12 mouse cellular contexts compared by ENCODE assay signal in the genomic region with DNA sequence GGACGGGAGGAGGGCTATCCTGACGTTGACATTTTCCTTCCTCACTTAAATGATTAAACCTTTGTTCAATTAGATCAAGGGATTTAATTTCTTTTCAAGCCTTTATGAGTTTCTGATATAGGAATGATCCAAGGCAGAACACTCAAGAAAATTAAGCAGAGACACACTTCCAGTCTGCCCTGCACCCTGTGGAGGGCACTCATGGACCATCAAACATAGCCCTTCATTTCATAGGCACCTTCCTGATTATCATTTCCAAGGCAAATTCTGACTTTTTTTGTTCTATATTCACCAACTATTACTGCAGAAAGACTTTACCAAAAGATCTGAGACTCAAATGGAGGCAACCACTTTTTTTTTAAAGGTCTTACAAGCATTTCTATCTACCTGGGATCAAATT.
DNase-seq lines count a peak whose midpoint lies in the region; ATAC-seq and TF ChIP-seq lines count a peak whose summit lies in the region.
"Had no signal": no experiment of that assay in that cellular context is flagged by ENCODE, and none has a peak within 500 bp of the region (broad histone marks: within the 10 kb centered on the region; RNA-seq: fewer than 3 reads in every experiment).

No protein-coding gene starts in this region.

- no peaks in the 10 kb centered on the region for H3K36me3 ChIP-seq in intestine, postnatal 0 days (ENCODE audit: control insufficient read depth, insufficient read depth)
- no peaks in the 10 kb centered on the region for H3K36me3 ChIP-seq in intestine, embryonic 16.5 days (ENCODE audit: control insufficient read depth, insufficient read depth, low read length)
- H3K36me3 ChIP-seq: heart, embryonic 10.5 days had no signal

- DNase-seq in cerebellum, adult 2 months: peak; percentile 15 to 35
- DNase-seq in cerebellum, adult 11 months: no peak
- peak; percentile 64 for DNase-seq in adipocyte (ENCODE audit: low spot score)
- peak; percentile 27 to 64 for DNase-seq in layer of hippocampus, postnatal 14 days (ENCODE audit: low spot score in 2 of 2)
- DNase-seq in spleen, adult 12 weeks (ENCODE audit: low spot score): no peak
- DNase-seq in adrenal gland, postnatal 10 days: no peak
- DNase-seq: kidney, adult 11 months; thymus, adult 18-20 months had no signal

- no peak for TF ChIP-seq POLR2A in cerebellum, adult 2 months (IDR thresholded peaks at IDR 0.05; ENCODE audit: borderline replicate concordance, insufficient read depth, low read length)

- no peak for ATAC-seq in intestine, postnatal 0 days
- no peak for ATAC-seq in intestine, embryonic 16.5 days

- no peaks in the 10 kb centered on the region for H3K27me3 ChIP-seq in cerebellum, adult 2 months (ENCODE audit: control insufficient read depth, insufficient read depth, low read length)
- H3K27me3 ChIP-seq in intestine, postnatal 0 days (replicated peaks; ENCODE audit: control insufficient read depth, insufficient read depth, low read length): no peaks in the 10 kb centered on the region
- no peaks in the 10 kb centered on the region for H3K27me3 ChIP-seq in intestine, embryonic 16.5 days (replicated peaks; ENCODE audit: control insufficient read depth, insufficient read depth, low read length)

- H3K9me3 ChIP-seq in intestine, postnatal 0 days (ENCODE audit: control insufficient read depth): no peaks in the 10 kb centered on the region
- H3K9me3 ChIP-seq in intestine, embryonic 16.5 days (ENCODE audit: control insufficient read depth, low read length): no peaks in the 10 kb centered on the region
- H3K9me3 ChIP-seq: heart, embryonic 10.5 days had no signal

- no peak overlapping the region for H3K4me2 ChIP-seq in intestine, postnatal 0 days (replicated peaks; ENCODE audit: low read depth)
- no peak overlapping the region for H3K4me2 ChIP-seq in intestine, embryonic 16.5 days (ENCODE audit: low read depth, low read length)

- 82% methylated on average over 2 of the region's 2 CpGs for WGBS in cerebellum, adult 2 months
- WGBS in intestine, postnatal 0 days: 79% methylated on average over 2 of the region's 2 CpGs
- 74% methylated on average over 2 of the region's 2 CpGs for WGBS in intestine, embryonic 16.5 days

- no peak overlapping the region for H3K27ac ChIP-seq in cerebellum, adult 2 months (ENCODE audit: insufficient read depth, low read length)
- H3K27ac ChIP-seq in intestine, postnatal 0 days (ENCODE audit: low read depth, low read length): no peak overlapping the region
- no peak overlapping the region for H3K27ac ChIP-seq in intestine, embryonic 16.5 days (ENCODE audit: low read length)
- H3K27ac ChIP-seq: heart, embryonic 10.5 days; liver, embryonic 14.5 days had no signal

- no peak overlapping the region for H3K4me3 ChIP-seq in cerebellum, adult 2 months (replicated peaks; ENCODE audit: insufficient read depth, low read depth, low read length)
- no peak overlapping the region for H3K4me3 ChIP-seq in intestine, postnatal 0 days (ENCODE audit: low read depth, low read length)
- H3K4me3 ChIP-seq in intestine, embryonic 16.5 days (ENCODE audit: low read length): no peak overlapping the region
- H3K4me3 ChIP-seq: heart, embryonic 10.5 days had no signal

- no peaks in the 10 kb centered on the region; the same call in 1 of the 2 replicates for H3K4me1 ChIP-seq in cerebellum, adult 2 months (ENCODE audit: control insufficient read depth, insufficient read depth, low read length)
- H3K4me1 ChIP-seq in intestine, postnatal 0 days (replicated peaks; ENCODE audit: control insufficient read depth, insufficient read depth, low read length): no peaks in the 10 kb centered on the region
- no peaks in the 10 kb centered on the region for H3K4me1 ChIP-seq in intestine, embryonic 16.5 days (ENCODE audit: control insufficient read depth, insufficient read depth, low read length)
- H3K4me1 ChIP-seq: heart, embryonic 10.5 days had no signal

- H3K9ac ChIP-seq in intestine, postnatal 0 days (ENCODE audit: low read depth, low read length): no peak overlapping the region
- no peak overlapping the region for H3K9ac ChIP-seq in intestine, embryonic 16.5 days (ENCODE audit: low read depth, low read length)
- H3K9ac ChIP-seq: liver, embryonic 14.5 days had no signal

- TF ChIP-seq CTCF in cerebellum, adult 2 months (IDR thresholded peaks at IDR 0.05; ENCODE audit: borderline replicate concordance, insufficient read depth, low read depth, low read length): peak; percentile 70; the same call in 1 of the 2 replicates
- peak; percentile 38; the same call in 1 of the 2 replicates for TF ChIP-seq CTCF in intestine, postnatal 0 days (IDR thresholded peaks at IDR 0.05; ENCODE audit: low read depth)

Comparison
In these comparisons a context has a peak if more than half of its experiments do, and no peak if none do; other contexts are left out.
1. DNase-seq: peak in cerebellum, adult 2 months (2 of 2), adipocyte (single experiment) and layer of hippocampus, postnatal 14 days (2 of 2); none in cerebellum, adult 11 months (single experiment), spleen, adult 12 weeks (single experiment) and adrenal gland, postnatal 10 days (single experiment).